Mouse (Mus musculus): ENCODE results near the gene Arhgap8. TPM values are rescaled to one million over a fixed set of nuclear protein-coding genes. Genes with fewer than 3 reads are reported as not detected.

Arhgap8 gene
- polyA plus RNA-seq, 1 experiment from 2014 or later, result 26.4 TPM

- Histone ChIP-seq H3K27me3 (ENCODE audit: control insufficient read depth, insufficient read depth, low read depth, low read length) (no peaks in the 10 kb centered on the region), H3K9ac (ENCODE audit: low read length) (no peak overlapping the region), H3K36me3 (ENCODE audit: control insufficient read depth, insufficient read depth, low read length) (no peaks in the 10 kb centered on the region), H3K4me2 (ENCODE audit: low read depth, low read length) (no peak overlapping the region), H3K27ac (ENCODE audit: low read length) (no peak overlapping the region), H3K4me1 (replicated peaks; ENCODE audit: control insufficient read depth, insufficient read depth, low read length) (peaks cover 14% of the 10 kb centered on the region), H3K9me3 (ENCODE audit: control insufficient read depth, low read length) (no peaks in the 10 kb centered on the region), H3K4me3 (ENCODE audit: low read length) (no peak overlapping the region)
- no peak for ATAC-seq (ENCODE audit: low read depth)
- WGBS, result 44% methylated on average over 3 of the region's 3 CpGs
Observed at GRCm38 (mm10) chr15:84679794-84680193, 40.1 kb upstream of the Arhgap8 start.

- no peaks in the 10 kb centered on the region for H3K27me3 ChIP-seq (ENCODE audit: control insufficient read depth, insufficient read depth, low read depth, low read length)
- under 1% methylated on average over 62 of the region's 77 CpGs for WGBS
Observed at GRCm38 (mm10) chr15:84680545-84681454, 39.1 kb upstream of the Arhgap8 start.

GRCm38 (mm10) chr15:84681455-84682193 is 38.2 kb upstream of the Arhgap8 start:
- ATAC-seq (ENCODE audit: low read depth), result peak; percentile 83
- Histone ChIP-seq H3K4me2 (ENCODE audit: low read depth, low read length) (peak overlapping the region; percentile 89), H3K4me1 (replicated peaks; ENCODE audit: control insufficient read depth, insufficient read depth, low read length) (peaks cover 14% of the 10 kb centered on the region), H3K9me3 (ENCODE audit: control insufficient read depth, low read length) (no peaks in the 10 kb centered on the region), H3K27me3 (ENCODE audit: control insufficient read depth, insufficient read depth, low read depth, low read length) (no peaks in the 10 kb centered on the region), H3K4me3 (ENCODE audit: low read length) (peak overlapping the region; percentile 77), H3K9ac (ENCODE audit: low read length) (peak overlapping the region; percentile 80), H3K36me3 (ENCODE audit: control insufficient read depth, insufficient read depth, low read length) (no peaks in the 10 kb centered on the region), H3K27ac (ENCODE audit: low read length) (peak overlapping the region; percentile 72)
- WGBS, result 1% methylated on average over 21 of the region's 31 CpGs

More at GRCm38 (mm10) chr15:84680545-84681454, 39.1 kb upstream of the Arhgap8 start:
- no peaks in the 10 kb centered on the region for H3K9me3 ChIP-seq (ENCODE audit: control insufficient read depth, low read length)
- peak overlapping the region; percentile 77 for H3K4me3 ChIP-seq (ENCODE audit: low read length)
- no peaks in the 10 kb centered on the region for H3K36me3 ChIP-seq (ENCODE audit: control insufficient read depth, insufficient read depth, low read length)
- peak overlapping the region; percentile 72 for H3K27ac ChIP-seq (ENCODE audit: low read length)
- H3K4me2 ChIP-seq (ENCODE audit: low read depth, low read length), result peak overlapping the region; percentile 89
- H3K9ac ChIP-seq (ENCODE audit: low read length), result peak overlapping the region; percentile 80
- H3K4me1 ChIP-seq (replicated peaks; ENCODE audit: control insufficient read depth, insufficient read depth, low read length), result peaks cover 14% of the 10 kb centered on the region
- peak; percentile 85 for ATAC-seq (ENCODE audit: low read depth)

- no peak for ATAC-seq (ENCODE audit: low read depth)
- peak overlapping the region; percentile 77 for H3K4me3 ChIP-seq (ENCODE audit: low read length)
- 48% methylated on average over 3 of the region's 3 CpGs for WGBS
- no peaks in the 10 kb centered on the region; the same call in 1 of the 2 replicates for H3K9me3 ChIP-seq (ENCODE audit: control insufficient read depth, low read length)
- H3K9ac ChIP-seq (ENCODE audit: low read length), result peak overlapping the region; percentile 80
- H3K27ac ChIP-seq (ENCODE audit: low read length), result peak overlapping the region; percentile 72; the same call in 1 of the 2 replicates
- H3K27me3 ChIP-seq (ENCODE audit: control insufficient read depth, insufficient read depth, low read depth, low read length), result no peaks in the 10 kb centered on the region
- H3K4me1 ChIP-seq (replicated peaks; ENCODE audit: control insufficient read depth, insufficient read depth, low read length), result peaks cover 14% of the 10 kb centered on the region
- H3K36me3 ChIP-seq (ENCODE audit: control insufficient read depth, insufficient read depth, low read length), result no peaks in the 10 kb centered on the region
- peak overlapping the region; percentile 89 for H3K4me2 ChIP-seq (ENCODE audit: low read depth, low read length)
Observed at GRCm38 (mm10) chr15:84682206-84682605, 37.6 kb upstream of the Arhgap8 start.

- ATAC-seq (ENCODE audit: low read depth), result no peak
- 0 out of 2 replicates have a peak overlapping the region, but pooled peaks have one; percentile 4 for H3K9ac ChIP-seq (ENCODE audit: low read length)
Observed at GRCm38 (mm10) chr15:84682821-84683220, 37.0 kb upstream of the Arhgap8 start.

GRCm38 (mm10) chr15:84684520-84684919 is 35.3 kb upstream of the Arhgap8 start:
- 73% methylated on average over 5 of the region's 5 CpGs for WGBS
- H3K4me1 ChIP-seq (replicated peaks; ENCODE audit: control insufficient read depth, insufficient read depth, low read length), result peaks cover 28% of the 10 kb centered on the region
- 0 out of 2 replicates have a peak, but pooled peaks cover 2% of the 10 kb centered on the region for H3K36me3 ChIP-seq (ENCODE audit: control insufficient read depth, insufficient read depth, low read length)

More at GRCm38 (mm10) chr15:84682821-84683220, 37.0 kb upstream of the Arhgap8 start:
- Histone ChIP-seq H3K27me3 (ENCODE audit: control insufficient read depth, insufficient read depth, low read depth, low read length) (no peaks in the 10 kb centered on the region), H3K4me3 (ENCODE audit: low read length) (no peak overlapping the region), H3K4me1 (replicated peaks; ENCODE audit: control insufficient read depth, insufficient read depth, low read length) (peaks cover 16% of the 10 kb centered on the region), H3K9me3 (ENCODE audit: control insufficient read depth, low read length) (no peaks in the 10 kb centered on the region; the same call in 1 of the 2 replicates), H3K36me3 (ENCODE audit: control insufficient read depth, insufficient read depth, low read length) (no peaks in the 10 kb centered on the region), H3K4me2 (ENCODE audit: low read depth, low read length) (peak overlapping the region; percentile 89; the same call in 1 of the 2 replicates), H3K27ac (ENCODE audit: low read length) (no peak overlapping the region)
- WGBS, result 72% methylated on average over 5 of the region's 5 CpGs

DNA sequence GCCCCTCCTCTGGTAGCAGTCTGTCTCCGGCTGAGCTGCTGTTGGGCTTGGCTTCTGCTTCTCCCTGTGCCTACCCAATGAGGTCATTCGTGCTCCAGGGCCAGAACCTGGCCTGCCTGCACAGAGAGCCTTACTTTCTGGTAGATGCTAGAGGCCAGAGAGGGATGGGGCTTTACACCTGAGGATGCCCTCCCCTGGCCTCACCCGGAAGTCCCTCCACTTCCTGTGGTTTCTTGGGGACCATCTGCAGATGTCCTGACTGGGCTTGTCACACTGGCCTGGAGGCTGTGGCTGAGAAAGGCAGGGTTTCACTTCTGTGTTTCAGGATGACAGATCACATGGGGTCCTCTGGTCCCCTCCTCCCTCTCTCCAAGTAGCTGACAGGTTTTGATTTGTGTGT is 34.4 kb upstream of the Arhgap8 start:
- WGBS, result 52% methylated on average over 3 of the region's 3 CpGs
- Histone ChIP-seq H3K36me3 (ENCODE audit: control insufficient read depth, insufficient read depth, low read length) (peaks cover 7% of the 10 kb centered on the region; the same call in 1 of the 2 replicates), H3K4me2 (ENCODE audit: low read depth, low read length) (no peak overlapping the region), H3K4me3 (ENCODE audit: low read length) (no peak overlapping the region), H3K27me3 (ENCODE audit: control insufficient read depth, insufficient read depth, low read depth, low read length) (no peaks in the 10 kb centered on the region), H3K9me3 (ENCODE audit: control insufficient read depth, low read length) (no peaks in the 10 kb centered on the region; the same call in 1 of the 2 replicates), H3K27ac (ENCODE audit: low read length) (no peak overlapping the region), H3K9ac (ENCODE audit: low read length) (no peak overlapping the region), H3K4me1 (replicated peaks; ENCODE audit: control insufficient read depth, insufficient read depth, low read length) (peaks cover 29% of the 10 kb centered on the region)
- ATAC-seq (ENCODE audit: low read depth), result no peak

More at GRCm38 (mm10) chr15:84684520-84684919, 35.3 kb upstream of the Arhgap8 start:
- Histone ChIP-seq H3K4me2 (ENCODE audit: low read depth, low read length) (no peak overlapping the region), H3K27ac (ENCODE audit: low read length) (no peak overlapping the region), H3K9me3 (ENCODE audit: control insufficient read depth, low read length) (no peaks in the 10 kb centered on the region; the same call in 1 of the 2 replicates), H3K9ac (ENCODE audit: low read length) (no peak overlapping the region), H3K4me3 (ENCODE audit: low read length) (no peak overlapping the region), H3K27me3 (ENCODE audit: control insufficient read depth, insufficient read depth, low read depth, low read length) (no peaks in the 10 kb centered on the region)
- no peak for ATAC-seq (ENCODE audit: low read depth)

GRCm38 (mm10) chr15:84687904-84688303 is 31.9 kb upstream of the Arhgap8 start:
- Histone ChIP-seq H3K4me1 (replicated peaks; ENCODE audit: control insufficient read depth, insufficient read depth, low read length) (peaks cover 14% of the 10 kb centered on the region), H3K4me2 (ENCODE audit: low read depth, low read length) (no peak overlapping the region), H3K27ac (ENCODE audit: low read length) (no peak overlapping the region), H3K9ac (ENCODE audit: low read length) (no peak overlapping the region), H3K36me3 (ENCODE audit: control insufficient read depth, insufficient read depth, low read length) (peaks cover 8% of the 10 kb centered on the region; the same call in 1 of the 2 replicates), H3K27me3 (ENCODE audit: control insufficient read depth, insufficient read depth, low read depth, low read length) (no peaks in the 10 kb centered on the region), H3K9me3 (ENCODE audit: control insufficient read depth, low read length) (no peaks in the 10 kb centered on the region; the same call in 1 of the 2 replicates), H3K4me3 (ENCODE audit: low read length) (no peak overlapping the region)
- 51% methylated on average over 14 of the region's 14 CpGs for WGBS
- peak; percentile 35; the same call in 1 of the 2 replicates for ATAC-seq (ENCODE audit: low read depth)

All from lung, embryonic 16.5 days (tissue).